Mouse (Mus musculus): ENCODE results near the gene Atg9a.

Gene Atg9a

GRCm38 (mm10) chr1:75215785-75216184 is 23.8 kb upstream of the Atg9a start:
- DNase-seq (ENCODE audit: low spot score) = no peak

GRCm38 (mm10) chr1:75214886-75215285 is 22.9 kb upstream of the Atg9a start:
- no peak for DNase-seq (ENCODE audit: low spot score)

- no peak for DNase-seq (ENCODE audit: low spot score)
Observed at GRCm38 (mm10) chr1:75214442-75214841, 22.4 kb upstream of the Atg9a start.

GRCm38 (mm10) chr1:75213096-75213495 is 21.1 kb upstream of the Atg9a start:
- DNase-seq (ENCODE audit: low spot score) = no peak

GRCm38 (mm10) chr1:75212542-75212941 is 20.5 kb upstream of the Atg9a start:
- DNase-seq (ENCODE audit: low spot score) = no peak

- no peak for DNase-seq (ENCODE audit: low spot score)
Observed at GRCm38 (mm10) chr1:75211141-75211708, 19.2 kb upstream of the Atg9a start.

- peak; percentile 98 for DNase-seq (ENCODE audit: low spot score)
Observed at GRCm38 (mm10) chr1:75210136-75211087, 18.4 kb upstream of the Atg9a start, which contains the start of the genes Glb1l and Stk16. Gene Glb1l (minus strand): TSS chr1:75210813. Gene Stk16 (plus strand): TSS chr1:75210838.

GRCm38 (mm10) chr1:75208967-75209678 is 17.1 kb upstream of the Atg9a start:
- DNase-seq (ENCODE audit: low spot score) = no peak

GRCm38 (mm10) chr1:75201236-75201635 is 9.2 kb upstream of the Atg9a start:
- DNase-seq (ENCODE audit: low spot score) = no peak

- DNase-seq (ENCODE audit: low spot score) = no peak
Observed at GRCm38 (mm10) chr1:75192452-75192851, 456 bp upstream of the Atg9a start.

GRCm38 (mm10) chr1:75191258-75191621 is 756 bp downstream of the Atg9a start:
- DNase-seq (ENCODE audit: low spot score) = no peak

GRCm38 (mm10) chr1:75190577-75190976 is 1.4 kb downstream of the Atg9a start:
- DNase-seq (ENCODE audit: low spot score) = no peak

- no peak for DNase-seq (ENCODE audit: low spot score)
Observed at GRCm38 (mm10) chr1:75187914-75188483, 4.0 kb downstream of the Atg9a start.

- no peak for DNase-seq (ENCODE audit: low spot score)
Observed at GRCm38 (mm10) chr1:75187126-75187525, 4.9 kb downstream of the Atg9a start.

- DNase-seq (ENCODE audit: low spot score) = no peak
Observed at GRCm38 (mm10) chr1:75185495-75185894, 6.5 kb downstream of the Atg9a start.

GRCm38 (mm10) chr1:75182160-75182559 is 9.8 kb downstream of the Atg9a start:
- DNase-seq (ENCODE audit: low spot score) = no peak

GRCm38 (mm10) chr1:75181377-75181870 is 10.6 kb downstream of the Atg9a start:
- DNase-seq (ENCODE audit: low spot score) = no peak

- no peak for DNase-seq (ENCODE audit: low spot score)
Observed at GRCm38 (mm10) chr1:75180741-75181140, 11.3 kb downstream of the Atg9a start.

GRCm38 (mm10) chr1:75180105-75180590 is 11.8 kb downstream of the Atg9a start, which contains the start of gene Abcb6:
Gene Abcb6 (minus strand): TSS chr1:75180392.
- peak; percentile 94 for DNase-seq (ENCODE audit: low spot score)

GRCm38 (mm10) chr1:75179334-75180104 is 12.5 kb downstream of the Atg9a start:
- DNase-seq (ENCODE audit: low spot score) = peak; percentile 86
